Mouse (Mus musculus) ZHBTc4 (cell line): Measurements from ENCODE around the gene Clec4a3.
A peak's percentile ranks its signal among the peaks of the same experiment; 100 is the strongest.

ENCODE experiments used
- DNase-seq: peaks from one replicate; pipeline ENCODE4 v3.0.0-alpha.2; 2011; ENCODE audit warnings: low read depth, low spot score

Gene Clec4a3

DNA sequence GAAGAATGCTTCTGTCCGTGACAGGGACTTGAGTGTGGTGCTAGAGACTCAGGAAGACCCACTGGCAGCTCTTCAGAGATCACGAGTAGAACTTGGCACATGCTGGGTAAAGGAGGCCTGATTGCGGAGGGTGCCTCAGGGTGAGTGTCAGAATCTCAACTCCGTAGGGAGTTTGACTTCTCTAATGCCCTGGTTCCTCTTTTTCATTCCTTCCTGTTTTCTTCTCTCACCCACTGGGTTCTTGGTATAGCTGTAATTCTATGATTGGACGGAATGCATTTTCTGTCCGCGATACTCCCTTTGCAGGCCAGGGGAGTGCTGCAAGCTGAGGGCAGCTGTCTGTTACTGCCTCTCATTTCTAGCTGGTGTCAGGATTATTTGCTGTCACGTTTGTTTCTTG lies at the start of gene Clec4a3:
Gene Clec4a3, plus strand, starts transcription at position 115 of the 400 bp plus-strand sequence.
- no peak for DNase-seq

GRCm38 (mm10) chr6:122919922-122920321 lies 32.4 kb upstream of the Clec4a3 start:
- DNase-seq = no peak

GRCm38 (mm10) chr6:122921451-122921850 lies 30.9 kb upstream of the Clec4a3 start, which contains the start of gene Clec4a1:
Gene Clec4a1, plus strand, starts transcription at chr6:122921848.
- no peak for DNase-seq

DNA sequence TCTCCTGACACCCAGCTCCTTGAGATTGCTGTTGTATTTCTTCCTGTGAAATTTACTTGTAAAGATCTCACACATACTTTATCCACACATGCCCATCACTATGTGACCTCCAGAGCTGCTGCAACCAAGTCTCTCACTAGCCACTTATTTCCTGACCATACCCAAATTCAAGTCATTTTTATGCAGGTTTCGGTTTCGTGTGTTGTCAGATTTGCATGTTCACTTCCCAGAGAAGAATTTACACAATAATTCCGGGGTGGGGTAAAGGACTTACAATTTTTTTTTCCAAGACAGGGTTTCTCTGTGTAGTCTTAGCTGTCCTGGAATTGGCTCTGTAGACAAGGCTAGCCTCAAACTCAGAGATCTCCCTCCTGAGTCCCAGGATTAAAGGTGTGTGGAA lies 17.5 kb upstream of the Clec4a3 start:
- DNase-seq = no peak

DNA sequence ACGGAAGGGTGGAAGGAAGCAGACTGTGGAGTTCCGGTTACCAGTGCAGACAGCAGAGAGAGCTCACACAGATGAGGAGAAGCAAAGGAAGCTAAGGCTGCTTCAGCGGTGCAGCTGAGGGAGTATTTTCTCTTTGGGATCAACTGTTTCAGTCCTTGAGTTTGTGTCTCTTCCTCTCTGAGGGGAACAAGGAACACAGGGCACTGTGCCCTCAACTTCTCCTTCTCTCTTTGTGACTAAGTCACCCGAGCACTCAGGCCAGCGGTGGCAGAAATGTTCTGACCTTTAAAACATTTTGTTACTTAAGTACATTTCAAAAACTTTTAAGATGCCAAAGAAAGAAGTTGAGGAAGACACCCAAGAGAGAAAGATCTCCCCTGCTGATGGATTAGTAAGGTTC lies 12.7 kb upstream of the Clec4a3 start:
- DNase-seq = no peak

- DNase-seq = no peak
These were observed 5.6 kb upstream of the Clec4a3 start for GRCm38 (mm10) chr6:122946760-122947159.

DNA sequence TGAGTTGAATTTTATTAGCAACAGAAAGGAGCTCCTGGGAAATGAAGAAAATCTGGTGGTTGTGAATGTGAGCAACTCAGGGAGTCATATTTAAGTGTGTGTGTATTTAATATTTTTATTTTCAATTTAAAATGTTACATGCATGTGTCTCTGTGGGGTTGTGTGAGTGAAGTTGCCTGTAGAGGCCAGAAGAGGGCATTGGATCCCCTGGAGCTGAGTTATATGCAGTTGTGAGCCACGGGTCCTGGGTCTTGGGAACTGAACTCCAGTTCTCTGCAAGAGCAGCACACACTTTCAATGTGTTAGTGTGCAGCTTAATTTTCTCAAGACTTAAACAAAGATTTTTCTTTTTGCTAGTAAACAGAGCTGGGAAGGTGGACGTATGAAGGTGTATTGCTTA lies 12.2 kb downstream of the Clec4a3 start:
- peak; percentile 19 for DNase-seq

- DNase-seq = no peak
These were observed 16.7 kb downstream of the Clec4a3 start for GRCm38 (mm10) chr6:122969048-122969447.

DNA sequence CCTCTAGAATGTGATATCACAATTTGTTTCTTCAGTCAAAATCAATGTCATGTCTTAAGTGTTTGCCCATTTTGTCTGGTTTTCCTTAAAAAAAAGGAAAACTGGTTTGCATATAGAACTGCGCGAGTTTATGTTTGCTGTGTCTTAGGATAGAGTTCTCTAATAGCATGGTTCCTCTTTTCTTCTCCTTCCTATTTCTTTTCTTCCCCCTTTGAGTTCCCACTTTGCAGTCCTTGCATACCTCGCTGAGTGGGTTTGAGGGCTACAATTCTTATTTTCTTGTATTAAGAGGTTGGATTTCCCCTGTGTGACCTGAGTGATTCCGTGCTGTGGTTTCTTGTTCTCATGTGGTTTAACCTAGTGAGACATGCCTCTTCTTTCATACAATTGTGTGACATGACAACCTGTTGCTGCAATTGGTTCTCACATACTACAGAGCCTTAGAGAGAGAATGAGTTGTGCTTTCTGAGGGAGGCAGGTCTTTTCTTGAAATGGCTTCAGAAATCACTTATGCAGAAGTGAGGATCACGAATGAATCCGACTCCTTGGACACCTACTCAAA lies 37.6 kb downstream of the Clec4a3 start, which contains the start of gene Clec4a4:
Gene Clec4a4, plus strand, starts transcription at position 492 of the 562 bp plus-strand sequence.
- DNase-seq = no peak

GRCm38 (mm10) chr6:123004696-123005095 lies 52.4 kb downstream of the Clec4a3 start:
- DNase-seq = peak; percentile 77

GRCm38 (mm10) chr6:123005591-123005990 lies 53.3 kb downstream of the Clec4a3 start:
- DNase-seq = peak; percentile 64
